Mouse (Mus musculus): ENCODE data around the gene Olfr1197. TPM values are rescaled to one million over a fixed set of nuclear protein-coding genes. Genes with fewer than 3 reads are reported as not detected.

The Olfr1197 gene
- not detected for polyA plus RNA-seq (2015; fragmentation: Illumina TruSeq; extraction: RNeasy Lipid Tissue Mini Kit (QIAGEN cat#74804); ENCODE audit: insufficient read depth, low replicate concordance)

GRCm38 (mm10) chr2:88732266-88732665 is at the start of gene Olfr1197:
TSS of gene Olfr1197 (minus strand) at chr2:88732366.

GRCm38 (mm10) chr2:88770388-88770787 is 38.2 kb upstream of the Olfr1197 start, which contains the start of gene Olfr1200:
TSS of gene Olfr1200 (minus strand) at chr2:88770488.

GRCm38 (mm10) chr2:88760369-88760768 is 28.2 kb upstream of the Olfr1197 start, which contains the start of gene Olfr1199:
TSS of gene Olfr1199 (minus strand) at chr2:88760469.

GRCm38 (mm10) chr2:88751270-88751669 is 19.1 kb upstream of the Olfr1197 start, which contains the start of gene Olfr1198:
TSS of gene Olfr1198 (minus strand) at chr2:88751370.

GRCm38 (mm10) chr2:88704497-88704896 is 27.7 kb downstream of the Olfr1197 start, which contains the start of gene Olfr1196:
TSS of gene Olfr1196 (minus strand) at chr2:88704597.

GRCm38 (mm10) chr2:88689087-88689486 is 43.1 kb downstream of the Olfr1197 start, which contains the start of gene Olfr1195:
TSS of gene Olfr1195 (minus strand) at chr2:88689187.

Other genes with a start within 250 kb of the Olfr1197 start
- gene Olfr1184, start 248.8 kb downstream of the Olfr1197 start, polyA plus RNA-seq (2015; fragmentation: Illumina TruSeq; extraction: RNeasy Lipid Tissue Mini Kit (QIAGEN cat#74804); ENCODE audit: insufficient read depth, low replicate concordance): not detected
- gene Olfr1185-ps1, start 239.0 kb downstream of the Olfr1197 start, polyA plus RNA-seq (2015; fragmentation: Illumina TruSeq; extraction: RNeasy Lipid Tissue Mini Kit (QIAGEN cat#74804); ENCODE audit: insufficient read depth, low replicate concordance): not detected
- not detected for gene Olfr1186, start 213.8 kb downstream of the Olfr1197 start, polyA plus RNA-seq (2015; fragmentation: Illumina TruSeq; extraction: RNeasy Lipid Tissue Mini Kit (QIAGEN cat#74804); ENCODE audit: insufficient read depth, low replicate concordance)
- gene Olfr1188, start 175.4 kb downstream of the Olfr1197 start, polyA plus RNA-seq (2015; fragmentation: Illumina TruSeq; extraction: RNeasy Lipid Tissue Mini Kit (QIAGEN cat#74804); ENCODE audit: insufficient read depth, low replicate concordance): not detected
- not detected for gene Olfr1189, start 145.9 kb downstream of the Olfr1197 start, polyA plus RNA-seq (2015; fragmentation: Illumina TruSeq; extraction: RNeasy Lipid Tissue Mini Kit (QIAGEN cat#74804); ENCODE audit: insufficient read depth, low replicate concordance)
- not detected for gene Olfr1191-ps1, start 91.8 kb downstream of the Olfr1197 start, polyA plus RNA-seq (2015; fragmentation: Illumina TruSeq; extraction: RNeasy Lipid Tissue Mini Kit (QIAGEN cat#74804); ENCODE audit: insufficient read depth, low replicate concordance)
- gene Olfr1192-ps1, start 83.9 kb downstream of the Olfr1197 start, polyA plus RNA-seq (2015; fragmentation: Illumina TruSeq; extraction: RNeasy Lipid Tissue Mini Kit (QIAGEN cat#74804); ENCODE audit: insufficient read depth, low replicate concordance): not detected
- not detected for gene Olfr1193, start 56.7 kb downstream of the Olfr1197 start, polyA plus RNA-seq (2015; fragmentation: Illumina TruSeq; extraction: RNeasy Lipid Tissue Mini Kit (QIAGEN cat#74804); ENCODE audit: insufficient read depth, low replicate concordance)
- gene Olfr1195, start 43.2 kb downstream of the Olfr1197 start, polyA plus RNA-seq (2015; fragmentation: Illumina TruSeq; extraction: RNeasy Lipid Tissue Mini Kit (QIAGEN cat#74804); ENCODE audit: insufficient read depth, low replicate concordance): not detected
- not detected for gene Olfr1196, start 27.8 kb downstream of the Olfr1197 start, polyA plus RNA-seq (2015; fragmentation: Illumina TruSeq; extraction: RNeasy Lipid Tissue Mini Kit (QIAGEN cat#74804); ENCODE audit: insufficient read depth, low replicate concordance)
- gene Olfr1198, start 19.0 kb upstream of the Olfr1197 start, polyA plus RNA-seq (2015; fragmentation: Illumina TruSeq; extraction: RNeasy Lipid Tissue Mini Kit (QIAGEN cat#74804); ENCODE audit: insufficient read depth, low replicate concordance): not detected
- gene Olfr1199, start 28.1 kb upstream of the Olfr1197 start, polyA plus RNA-seq (2015; fragmentation: Illumina TruSeq; extraction: RNeasy Lipid Tissue Mini Kit (QIAGEN cat#74804); ENCODE audit: insufficient read depth, low replicate concordance): not detected
- not detected for gene Olfr1200, start 38.1 kb upstream of the Olfr1197 start, polyA plus RNA-seq (2015; fragmentation: Illumina TruSeq; extraction: RNeasy Lipid Tissue Mini Kit (QIAGEN cat#74804); ENCODE audit: insufficient read depth, low replicate concordance)
- gene Olfr1201, start 60.7 kb upstream of the Olfr1197 start, polyA plus RNA-seq (2015; fragmentation: Illumina TruSeq; extraction: RNeasy Lipid Tissue Mini Kit (QIAGEN cat#74804); ENCODE audit: insufficient read depth, low replicate concordance): not detected
- not detected for gene Olfr1202, start 82.1 kb upstream of the Olfr1197 start, polyA plus RNA-seq (2015; fragmentation: Illumina TruSeq; extraction: RNeasy Lipid Tissue Mini Kit (QIAGEN cat#74804); ENCODE audit: insufficient read depth, low replicate concordance)
- not detected for gene Olfr1205, start 97.4 kb upstream of the Olfr1197 start, polyA plus RNA-seq (2015; fragmentation: Illumina TruSeq; extraction: RNeasy Lipid Tissue Mini Kit (QIAGEN cat#74804); ENCODE audit: insufficient read depth, low replicate concordance)
- gene Olfr1204, start 116.9 kb upstream of the Olfr1197 start, polyA plus RNA-seq (2015; fragmentation: Illumina TruSeq; extraction: RNeasy Lipid Tissue Mini Kit (QIAGEN cat#74804); ENCODE audit: insufficient read depth, low replicate concordance): not detected
- gene Olfr1206, start 130.9 kb upstream of the Olfr1197 start, polyA plus RNA-seq (2015; fragmentation: Illumina TruSeq; extraction: RNeasy Lipid Tissue Mini Kit (QIAGEN cat#74804); ENCODE audit: insufficient read depth, low replicate concordance): not detected
- gene Olfr1208, start 169.9 kb upstream of the Olfr1197 start, polyA plus RNA-seq (2015; fragmentation: Illumina TruSeq; extraction: RNeasy Lipid Tissue Mini Kit (QIAGEN cat#74804); ENCODE audit: insufficient read depth, low replicate concordance): not detected
- not detected for gene Olfr1209, start 182.8 kb upstream of the Olfr1197 start, polyA plus RNA-seq (2015; fragmentation: Illumina TruSeq; extraction: RNeasy Lipid Tissue Mini Kit (QIAGEN cat#74804); ENCODE audit: insufficient read depth, low replicate concordance)
- gene Olfr1211, start 205.7 kb upstream of the Olfr1197 start, polyA plus RNA-seq (2015; fragmentation: Illumina TruSeq; extraction: RNeasy Lipid Tissue Mini Kit (QIAGEN cat#74804); ENCODE audit: insufficient read depth, low replicate concordance): not detected
- gene Olfr1212, start 221.6 kb upstream of the Olfr1197 start, polyA plus RNA-seq (2015; fragmentation: Illumina TruSeq; extraction: RNeasy Lipid Tissue Mini Kit (QIAGEN cat#74804); ENCODE audit: insufficient read depth, low replicate concordance): not detected
- gene Gm13762, start 247.9 kb upstream of the Olfr1197 start, polyA plus RNA-seq (2015; fragmentation: Illumina TruSeq; extraction: RNeasy Lipid Tissue Mini Kit (QIAGEN cat#74804); ENCODE audit: insufficient read depth, low replicate concordance): not detected

All from spleen, adult 10 weeks (tissue).